Mouse (Mus musculus) kidney, postnatal 0 days (tissue): ENCODE results near the gene Ubb. TPM values are rescaled to one million over a fixed set of nuclear protein-coding genes. Genes with fewer than 3 reads are reported as not detected.
A peak's percentile ranks its signal among the peaks of the same experiment; 100 is the strongest.

ENCODE experiments used
- ATAC-seq: fragments of 200-750 bp; cut with Nextera tagmentation; replicated peaks from 2 replicates; pipeline ENCODE4 v1.8.0; 2017; ENCODE audit warnings: low read depth, moderate number of reproducible peaks, moderate TSS enrichment, moderate library complexity; ENCODE audit not compliant: low FRiP score
- DNase-seq: peaks from one replicate; pipeline ENCODE4 v3.0.0-alpha.2; 2016; ENCODE audit warnings: low spot score
- H3K27ac ChIP-seq: fragments of 300-500 bp; sonication (generic); 2 replicates; pipeline ENCODE4 v1.5.1; 2014; ENCODE audit warnings: mild to moderate bottlenecking
- H3K27me3 ChIP-seq: fragments of 300-500 bp; sonication (generic); 2 replicates; pipeline ENCODE4 v1.6.1; 2014; ENCODE audit warnings: low read length, mixed read lengths; ENCODE audit not compliant: insufficient read depth
- H3K36me3 ChIP-seq: fragments of 300-500 bp; sonication (generic); 2 replicates; pipeline ENCODE4 v1.6.1; 2014; ENCODE audit warnings: low read length, mixed read lengths; ENCODE audit not compliant: insufficient read depth
- H3K4me1 ChIP-seq: fragments of 300-500 bp; sonication (generic); replicated peaks from 2 replicates; pipeline ENCODE4 v1.6.1; 2014; ENCODE audit warnings: antibody characterized with exemption, low read length, mixed read lengths; ENCODE audit not compliant: insufficient read depth
- H3K4me2 ChIP-seq: fragments of 300-500 bp; sonication (generic); 2 replicates; pipeline ENCODE4 v1.6.1; 2014; ENCODE audit warnings: mild to moderate bottlenecking, low read length, moderate library complexity, mixed read lengths
- H3K4me3 ChIP-seq: fragments of 300-500 bp; sonication (generic); replicated peaks from 2 replicates; pipeline ENCODE4 v1.5.1; 2014; ENCODE audit warnings: low read depth, low read length
- H3K9ac ChIP-seq: fragments of 300-500 bp; sonication (generic); 2 replicates; pipeline ENCODE4 v1.6.1; 2014; ENCODE audit warnings: low read depth, low read length
- H3K9me3 ChIP-seq: fragments of 300-500 bp; sonication (generic); replicated peaks from 2 replicates; pipeline ENCODE4 v1.6.1; 2016; ENCODE audit warnings: low read length, inconsistent platforms, mixed read lengths
- CTCF ChIP-seq: IDR thresholded peaks from 2 replicates; pipeline ENCODE4 v1.5.1; 2016; ENCODE audit warnings: antibody characterized with exemption, low read depth, mild to moderate bottlenecking, moderate library complexity
- WGBS: fragments of 180-500 bp; shearing (Covaris S2); extraction: QIAGEN DNeasy Blood & Tissue Kit; methylation state at CpG from one replicate; pipeline ENCODE4 v1.1.7; 2014; 5-methylcytosine and 5-hydroxymethylcytosine counted together
- polyA plus RNA-seq: library from polyadenylated mRNA; unstranded; fragments of >200 nt; fragmentation: Nextera tagmentation; extraction: Ambion mirVana; gene quantifications from 2 replicates; pipeline ENCODE4 v1.2.1, GENCODE M21; 2015

The Ubb gene
- polyA plus RNA-seq, 1 experiment from 2014 or later, result 2,759 TPM

GRCm38 (mm10) chr11:62574703-62575085 is 23.7 kb downstream of the Ubb start:
- H3K4me3 ChIP-seq, result no peak overlapping the region
- ATAC-seq (no peak), DNase-seq (no peak)
- H3K4me1 ChIP-seq, result no peaks in the 10 kb centered on the region
- no peak overlapping the region for H3K27ac ChIP-seq
- no peaks in the 10 kb centered on the region for H3K27me3 ChIP-seq
- H3K4me2 ChIP-seq, result no peak overlapping the region
- no peaks in the 10 kb centered on the region for H3K36me3 ChIP-seq
- 70% methylated on average over 4 of the region's 4 CpGs for WGBS
- no peak overlapping the region for H3K9ac ChIP-seq
- no peak for TF ChIP-seq CTCF
- H3K9me3 ChIP-seq, result no peaks in the 10 kb centered on the region

GRCm38 (mm10) chr11:62575297-62575658 is 24.3 kb downstream of the Ubb start:
- DNase-seq (peak; percentile 89), ATAC-seq (peak; percentile 34; the same call in 1 of the 2 replicates)
- peak overlapping the region; percentile 85 for H3K4me2 ChIP-seq
- no peaks in the 10 kb centered on the region for H3K4me1 ChIP-seq
- no peaks in the 10 kb centered on the region for H3K27me3 ChIP-seq
- peak overlapping the region; percentile 48 for H3K4me3 ChIP-seq
- WGBS, result 1% methylated on average over 9 of the region's 9 CpGs
- H3K9me3 ChIP-seq, result no peaks in the 10 kb centered on the region
- H3K27ac ChIP-seq, result no peak overlapping the region
- no peaks in the 10 kb centered on the region for H3K36me3 ChIP-seq
- peak overlapping the region; percentile 23; the same call in 1 of the 2 replicates for H3K9ac ChIP-seq
- TF ChIP-seq CTCF, result peak; percentile 95

GRCm38 (mm10) chr11:62575659-62576438 is 24.9 kb downstream of the Ubb start:
- Histone ChIP-seq H3K4me1 (no peaks in the 10 kb centered on the region), H3K36me3 (no peaks in the 10 kb centered on the region), H3K9ac (peak overlapping the region; percentile 23), H3K4me2 (peak overlapping the region; percentile 85), H3K27me3 (no peaks in the 10 kb centered on the region), H3K27ac (no peak overlapping the region), H3K4me3 (peak overlapping the region; percentile 48), H3K9me3 (no peaks in the 10 kb centered on the region)
- no peak for DNase-seq
- TF ChIP-seq CTCF, result no peak
- peak; percentile 69 for ATAC-seq
- 7% methylated on average over 27 of the region's 27 CpGs for WGBS

- H3K4me3 ChIP-seq, result 0 out of 2 replicates have a peak overlapping the region, but pooled peaks have one; percentile 48
- H3K4me1 ChIP-seq, result no peaks in the 10 kb centered on the region
- TF ChIP-seq CTCF, result no peak
- H3K9me3 ChIP-seq, result no peaks in the 10 kb centered on the region
- 70% methylated on average over 16 of the region's 16 CpGs for WGBS
- no peak overlapping the region for H3K27ac ChIP-seq
- no peak overlapping the region for H3K9ac ChIP-seq
- ATAC-seq (no peak), DNase-seq (no peak)
- no peaks in the 10 kb centered on the region for H3K27me3 ChIP-seq
- H3K36me3 ChIP-seq, result no peaks in the 10 kb centered on the region
- H3K4me2 ChIP-seq, result peak overlapping the region; percentile 85
Measured at GRCm38 (mm10) chr11:62576530-62577152, 25.7 kb downstream of the Ubb start.

GRCm38 (mm10) chr11:62583031-62583430 is 32.1 kb downstream of the Ubb start:
- TF ChIP-seq CTCF, result no peak
- DNase-seq (no peak), ATAC-seq (no peak; the same call in 1 of the 2 replicates)
- Histone ChIP-seq H3K36me3 (no peaks in the 10 kb centered on the region), H3K9ac (no peak overlapping the region), H3K9me3 (no peaks in the 10 kb centered on the region), H3K27me3 (no peaks in the 10 kb centered on the region), H3K4me1 (no peaks in the 10 kb centered on the region), H3K27ac (0 out of 2 replicates have a peak overlapping the region, but pooled peaks have one; percentile 13), H3K4me2 (no peak overlapping the region), H3K4me3 (no peak overlapping the region)
- WGBS, result 71% methylated on average over 6 of the region's 6 CpGs

GRCm38 (mm10) chr11:62584671-62585206 is 33.8 kb downstream of the Ubb start:
- TF ChIP-seq CTCF, result no peak
- 0 out of 2 replicates have a peak, but pooled peaks have one; percentile 13 for ATAC-seq
- no peaks in the 10 kb centered on the region for H3K36me3 ChIP-seq

More at GRCm38 (mm10) chr11:62584671-62585206, 33.8 kb downstream of the Ubb start:
- H3K4me2 ChIP-seq, result no peak overlapping the region
- no peak overlapping the region for H3K4me3 ChIP-seq
- 38% methylated on average over 9 of the region's 9 CpGs for WGBS
- H3K27ac ChIP-seq, result no peak overlapping the region
- H3K27me3 ChIP-seq, result no peaks in the 10 kb centered on the region
- no peaks in the 10 kb centered on the region for H3K4me1 ChIP-seq
- no peaks in the 10 kb centered on the region for H3K9me3 ChIP-seq
- DNase-seq, result no peak
- no peak overlapping the region for H3K9ac ChIP-seq
